Mouse (Mus musculus) MEL (cell line): ENCODE data around the gene Sbno2. TPM values are rescaled to one million over a fixed set of nuclear protein-coding genes. Genes with fewer than 3 reads are reported as not detected.

ENCODE experiments used
- DNase-seq: peaks from one replicate; pipeline ENCODE4 v3.0.0; 2011; ENCODE audit warnings: low read depth, low spot score
- H3K27ac ChIP-seq: 2 replicates; pipeline ENCODE4 v1.5.1; 2012; ENCODE audit warnings: low read depth, mild to moderate bottlenecking, control low read depth, low read length, moderate library complexity; ENCODE audit not compliant: control insufficient read depth
- H3K27me3 ChIP-seq, 2 experiments: fragments of 150-350 bp in 1 of 2; sonication (generic) in 1 of 2; 2 replicates each; pipeline ENCODE4 v1.6.1; 2012; ENCODE audit warnings: low read length in 2 of 2, mild to moderate bottlenecking in 2 of 2, improper control_type of control experiment in 1 of 2, moderate library complexity in 1 of 2; ENCODE audit not compliant: insufficient read depth in 2 of 2, control insufficient read depth in 1 of 2
- H3K36me3 ChIP-seq, 2 experiments: 2 replicates each; pipeline ENCODE4 v1.6.1; 2012 to 2014; ENCODE audit warnings: low read length in 2 of 2, improper control_type of control experiment in 1 of 2, inconsistent platforms in 1 of 2, mild to moderate bottlenecking in 1 of 2; ENCODE audit not compliant: insufficient read depth in 2 of 2, control insufficient read depth in 1 of 2
- H3K4me1 ChIP-seq, 2 experiments: fragments of 150-350 bp in 1 of 2; sonication (generic) in 1 of 2; 2 replicates each; pipeline ENCODE4 v1.6.1; 2012; ENCODE audit warnings: low read length in 2 of 2, improper control_type of control experiment in 1 of 2, mild to moderate bottlenecking in 1 of 2; ENCODE audit not compliant: insufficient read depth in 2 of 2, control insufficient read depth in 1 of 2
- H3K4me3 ChIP-seq, 2 experiments: fragments of 150-350 bp in 1 of 2; sonication (generic) in 1 of 2; 2 replicates each; pipeline ENCODE4 v1.5.1; 2012; ENCODE audit warnings: low read depth in 2 of 2, low read length in 2 of 2, mild to moderate bottlenecking in 2 of 2, moderate library complexity in 2 of 2, control low read depth in 1 of 2, improper control_type of control experiment in 1 of 2; ENCODE audit not compliant: control insufficient read depth in 1 of 2, insufficient read depth in 1 of 2
- H3K79me2 ChIP-seq: 2 replicates; pipeline ENCODE4 v1.6.1; 2012; ENCODE audit warnings: mild to moderate bottlenecking, low read length, moderate library complexity; ENCODE audit not compliant: control insufficient read depth, poor library complexity, insufficient read depth
- H3K9ac ChIP-seq: 2 replicates; pipeline ENCODE4 v1.6.1; 2012; ENCODE audit warnings: low read depth, mild to moderate bottlenecking, control low read depth, low read length, moderate library complexity; ENCODE audit not compliant: control insufficient read depth, poor library complexity, severe bottlenecking
- H3K9me3 ChIP-seq: fragments of 150-350 bp; sonication (generic); replicated peaks from 2 replicates; pipeline ENCODE4 v1.6.1; 2012; ENCODE audit warnings: mild to moderate bottlenecking, low read length, improper control_type of control experiment, moderate library complexity; ENCODE audit not compliant: insufficient read depth
- CHD2 ChIP-seq: IDR thresholded peaks from 2 replicates; pipeline ENCODE4 v1.6.1; 2011; ENCODE audit warnings: low read length, improper control_type of control experiment
- CTCF ChIP-seq, 3 experiments: IDR thresholded peaks in 2 of 3; conservative IDR thresholded peaks in 1 of 3; 2 replicates each; pipeline ENCODE4 v1.5.1; 2011 to 2012; ENCODE audit warnings: low read length in 3 of 3, low read depth in 2 of 3, mild to moderate bottlenecking in 2 of 3, improper control_type of control experiment in 1 of 3, inconsistent platforms in 1 of 3, mixed read lengths in 1 of 3, moderate library complexity in 1 of 3; ENCODE audit not compliant: control insufficient read depth in 1 of 3, insufficient read depth in 1 of 3, poor library complexity in 1 of 3, severe bottlenecking in 1 of 3
- ELF1 ChIP-seq: IDR thresholded peaks from 2 replicates; pipeline ENCODE4 v1.6.1; 2014; ENCODE audit warnings: low read depth, mild to moderate bottlenecking, inconsistent platforms, low read length, improper control_type of control experiment, moderate library complexity
- EP300 ChIP-seq, 2 experiments: IDR thresholded peaks; 2 replicates each; pipeline ENCODE4 v1.6.1; 2011; ENCODE audit warnings: improper control_type of control experiment in 2 of 2, low read length in 2 of 2, low read depth in 1 of 2, mild to moderate bottlenecking in 1 of 2
- ETS1 ChIP-seq: IDR thresholded peaks from 2 replicates; pipeline ENCODE4 v1.6.1; 2012; ENCODE audit warnings: low read depth, mild to moderate bottlenecking, inconsistent platforms, low read length, improper control_type of control experiment, moderate library complexity
- KAT2A ChIP-seq: conservative IDR thresholded peaks from 2 replicates; pipeline ENCODE4 v1.6.1; 2012; ENCODE audit warnings: low read depth, low read length, improper control_type of control experiment, inconsistent platforms
- MAZ ChIP-seq: IDR thresholded peaks from 2 replicates; pipeline ENCODE4 v1.6.1; 2012; ENCODE audit warnings: low read depth, mild to moderate bottlenecking, inconsistent platforms, low read length, improper control_type of control experiment
- POLR2AphosphoS2 ChIP-seq: IDR thresholded peaks from 2 replicates; pipeline ENCODE4 v1.6.1; 2011; ENCODE audit warnings: low read length, improper control_type of control experiment
- RAD21 ChIP-seq: IDR thresholded peaks from 2 replicates; pipeline ENCODE4 v1.6.1; 2011; ENCODE audit warnings: mild to moderate bottlenecking, low read depth, low read length, improper control_type of control experiment
- RCOR1 ChIP-seq: IDR thresholded peaks from 2 replicates; pipeline ENCODE4 v1.6.1; 2012; ENCODE audit warnings: low read depth, mild to moderate bottlenecking, inconsistent platforms, low read length, improper control_type of control experiment
- SMC3 ChIP-seq: IDR thresholded peaks from 2 replicates; pipeline ENCODE4 v1.6.1; 2011; ENCODE audit warnings: low read depth, low read length, improper control_type of control experiment
- TAL1 ChIP-seq: IDR thresholded peaks from 2 replicates; pipeline ENCODE4 v1.6.1; 2012; ENCODE audit warnings: mild to moderate bottlenecking, inconsistent platforms, low read length, moderate library complexity, mixed read lengths
- USF1 ChIP-seq: IDR thresholded peaks from 2 replicates; pipeline ENCODE4 v1.6.1; 2014; ENCODE audit warnings: low read depth, mild to moderate bottlenecking, inconsistent platforms, low read length, improper control_type of control experiment, moderate library complexity
- ZC3H11A ChIP-seq: IDR thresholded peaks from 2 replicates; pipeline ENCODE4 v1.6.1; 2012; ENCODE audit warnings: low read depth, mild to moderate bottlenecking, inconsistent platforms, low read length, improper control_type of control experiment
- ZKSCAN1 ChIP-seq: IDR thresholded peaks from 2 replicates; pipeline ENCODE4 v1.6.1; 2012; ENCODE audit warnings: low read depth, mild to moderate bottlenecking, inconsistent platforms, low read length, improper control_type of control experiment, moderate library complexity
- polyA plus RNA-seq, 2 experiments: library from polyadenylated mRNA; stranded (reverse) in 1 of 2; unstranded in 1 of 2; fragments of >175 nt in 1 of 2; fragments of >200 nt in 1 of 2; gene quantifications; 2 replicates each; pipeline versions ENCODE4 v1.2.1 to v1.2.4; 2012; ENCODE audit warnings: low replicate concordance in 2 of 2, low read depth in 1 of 2; ENCODE audit not compliant: insufficient read length in 2 of 2, insufficient read depth in 1 of 2, missing spikeins in 1 of 2
- total RNA-seq: library from RNA; depleted of rRNA; stranded (reverse); fragments of 300-350 nt; gene quantifications from 2 replicates; pipeline ENCODE4 v1.2.3, GENCODE M21; 2012

Sbno2 gene
- total and polyA plus RNA-seq, 3 experiments: 15.8 to 29.0 TPM; not detected in 1

DNA sequence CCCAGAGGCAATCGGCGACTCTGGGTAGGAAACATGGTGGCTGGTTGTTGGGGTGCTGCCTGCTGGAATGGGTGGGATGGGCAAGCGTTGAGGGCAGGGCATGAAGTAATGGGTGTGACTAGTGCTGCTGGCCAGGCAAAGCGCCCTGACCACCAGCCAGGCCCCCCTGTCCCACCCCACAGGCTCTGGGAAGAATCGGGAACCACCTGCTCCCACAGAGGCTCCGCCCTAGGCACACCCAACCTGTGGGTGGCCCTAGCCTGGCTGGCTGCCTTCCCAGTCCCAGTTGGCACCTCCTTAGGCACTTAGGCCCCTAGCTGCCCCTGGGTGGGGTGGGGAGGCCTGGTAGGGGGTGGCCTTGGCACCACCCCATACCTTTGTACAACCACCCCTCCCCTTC, 40.5 kb upstream of the Sbno2 start:
- no peak overlapping the region for H3K9ac ChIP-seq
- no peaks in the 10 kb centered on the region for H3K27me3 ChIP-seq
- H3K79me2 ChIP-seq: peaks cover 35% of the 10 kb centered on the region
- H3K27ac ChIP-seq: peak overlapping the region; percentile 30; the same call in 1 of the 2 replicates
- H3K36me3 ChIP-seq: peaks cover 0 to 11% of the 10 kb centered on the region in 2 experiments; a peak in 2 of 4 replicates
- peaks cover 0 to 35% of the 10 kb centered on the region in 2 experiments; a peak in 2 of 4 replicates for H3K4me1 ChIP-seq
- no peaks in the 10 kb centered on the region for H3K9me3 ChIP-seq
- TF ChIP-seq MAZ (0 out of 2 replicates have a peak, but pooled peaks have one; percentile 21), RCOR1 (no peak), KAT2A (no peak), POLR2AphosphoS2 (no peak; the same call in 1 of the 2 replicates)
- TF ChIP-seq, all 39 proteins: peak for 1
- H3K4me3 ChIP-seq: no peak overlapping the region
- DNase-seq: peak; percentile 51

DNA sequence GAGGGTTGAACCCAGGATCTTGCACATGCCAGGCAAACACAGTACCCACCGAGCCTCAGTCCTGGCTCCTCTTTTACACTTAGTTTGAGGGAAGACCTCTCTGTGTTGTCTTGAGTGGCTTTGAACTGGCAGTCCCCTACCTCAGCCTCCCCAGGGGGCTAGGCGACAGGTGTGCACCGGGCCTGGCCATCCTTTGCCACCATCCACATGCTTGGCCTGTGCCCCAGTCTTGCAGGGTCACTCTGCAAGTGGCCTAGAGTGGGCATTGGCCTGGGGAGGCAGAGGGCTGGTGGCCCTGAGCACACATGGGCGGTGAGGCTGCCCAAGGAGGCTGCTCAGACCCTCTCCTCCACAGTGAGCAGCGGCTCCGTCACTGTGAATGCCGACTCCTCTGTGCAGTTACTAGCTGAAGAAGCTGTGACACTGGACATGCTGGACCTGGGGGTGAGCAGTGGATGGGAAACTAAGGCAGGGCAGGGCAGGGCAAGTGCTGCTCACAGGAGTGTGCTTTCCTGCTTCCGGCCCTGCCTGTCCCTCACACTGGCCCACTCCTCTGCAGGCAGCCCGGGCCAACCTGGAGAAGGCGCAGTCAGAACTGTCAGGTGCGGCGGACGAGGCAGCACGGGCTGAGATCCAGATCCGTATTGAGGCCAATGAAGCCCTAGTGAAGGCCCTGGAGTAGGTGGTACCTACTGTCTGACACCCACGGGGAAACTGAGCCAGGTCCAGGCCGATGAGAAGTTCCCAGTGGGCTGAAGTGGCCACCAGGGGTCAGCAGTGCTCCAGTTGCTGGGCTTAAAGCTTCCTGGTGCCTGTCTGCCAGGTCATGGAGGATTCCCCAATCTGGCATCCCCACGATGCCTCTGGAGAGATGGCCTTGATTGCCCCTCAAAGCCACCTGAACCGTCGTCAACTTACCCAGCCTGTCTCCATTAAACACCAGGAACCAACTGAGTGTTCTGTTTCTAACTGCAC, 39.8 kb upstream of the Sbno2 start:
- DNase-seq: peak; percentile 63
- H3K4me3 ChIP-seq: no peak overlapping the region
- no peaks in the 10 kb centered on the region for H3K27me3 ChIP-seq
- peaks cover 0 to 37% of the 10 kb centered on the region in 2 experiments; a peak in 3 of 4 replicates for H3K4me1 ChIP-seq
- TF ChIP-seq ZKSCAN1 (no peak), SMC3 (peak; percentile 71), KAT2A (no peak), CHD2 (no peak), USF1 (no peak), ELF1 (0 out of 2 replicates have a peak, but pooled peaks have one; percentile 26), CTCF (IDR thresholded peaks at IDR 0.05 in 2 of 3, conservative IDR thresholded peaks at IDR 0.05 in 1 of 3; ENCODE audit: control insufficient read depth in 1 of 3, insufficient read depth in 1 of 3, low read depth in 2 of 3, low read length in 3 of 3, poor library complexity in 1 of 3, severe bottlenecking in 1 of 3) (peak; percentile 74 to 85 (median 83)), EP300 (IDR thresholded peaks at IDR 0.05; ENCODE audit: low read depth in 1 of 2, low read length in 2 of 2) (no peak), RAD21 (peak; percentile 55), ZC3H11A (peak; percentile 42), TAL1 (no peak), ETS1 (no peak), RCOR1 (no peak)
- peak overlapping the region; percentile 30; the same call in 1 of the 2 replicates for H3K27ac ChIP-seq
- no peak overlapping the region for H3K9ac ChIP-seq
- no peaks in the 10 kb centered on the region for H3K9me3 ChIP-seq
- H3K36me3 ChIP-seq: peaks cover 0 to 11% of the 10 kb centered on the region in 2 experiments; a peak in 2 of 4 replicates
- H3K79me2 ChIP-seq: peaks cover 28% of the 10 kb centered on the region
